Mouse (Mus musculus): ENCODE measurements around the gene Robo1. TPM values are rescaled to one million over a fixed set of nuclear protein-coding genes. Genes with fewer than 3 reads are reported as not detected.

Robo1 gene
- polyA plus RNA-seq, 1 experiment from 2014 or later, result 100 TPM

GRCm38 (mm10) chr16:72563196-72563963 is 255.3 kb downstream of the Robo1 start:
- peak; percentile 34 for ATAC-seq (ENCODE audit: low FRiP score, low read depth)
- Histone ChIP-seq H3K27me3 (no peaks in the 10 kb centered on the region; the same call in 1 of the 2 replicates), H3K9me3 (no peaks in the 10 kb centered on the region), H3K27ac (replicated peaks) (peak overlapping the region; percentile 71), H3K4me2 (replicated peaks) (peak overlapping the region; percentile 36), H3K9ac (replicated peaks) (peak overlapping the region; percentile 37), H3K36me3 (no peaks in the 10 kb centered on the region), H3K4me3 (peak overlapping the region; percentile 25), H3K4me1 (peaks cover 13% of the 10 kb centered on the region)
- 28% methylated on average over 15 of the region's 15 CpGs for WGBS

- H3K9ac ChIP-seq (replicated peaks), result no peak overlapping the region
- no peak for ATAC-seq (ENCODE audit: low FRiP score, low read depth)
- no peaks in the 10 kb centered on the region for H3K27me3 ChIP-seq
- no peaks in the 10 kb centered on the region for H3K9me3 ChIP-seq
- no peaks in the 10 kb centered on the region for H3K36me3 ChIP-seq
- H3K27ac ChIP-seq (replicated peaks), result no peak overlapping the region
- H3K4me2 ChIP-seq (replicated peaks), result no peak overlapping the region
- WGBS, result 93% methylated on average over 1 of the region's 1 CpGs
- H3K4me3 ChIP-seq, result no peak overlapping the region
- H3K4me1 ChIP-seq, result peaks cover 6% of the 10 kb centered on the region; the same call in 1 of the 2 replicates
Observed at GRCm38 (mm10) chr16:72575171-72575570, 267.1 kb downstream of the Robo1 start.

- no peak overlapping the region for H3K9ac ChIP-seq (replicated peaks)
- no peak overlapping the region for H3K4me3 ChIP-seq
- 57% methylated on average over 7 of the region's 7 CpGs for WGBS
- no peak for ATAC-seq (ENCODE audit: low FRiP score, low read depth)
- H3K27ac ChIP-seq (replicated peaks), result no peak overlapping the region
- H3K27me3 ChIP-seq, result no peaks in the 10 kb centered on the region
- H3K9me3 ChIP-seq, result no peaks in the 10 kb centered on the region
- H3K4me1 ChIP-seq, result peaks cover 6% of the 10 kb centered on the region; the same call in 1 of the 2 replicates
- H3K36me3 ChIP-seq, result no peaks in the 10 kb centered on the region
- H3K4me2 ChIP-seq (replicated peaks), result no peak overlapping the region
Observed at GRCm38 (mm10) chr16:72576956-72577355, 268.9 kb downstream of the Robo1 start.

GRCm38 (mm10) chr16:72584454-72585159 is 276.5 kb downstream of the Robo1 start:
- H3K4me2 ChIP-seq (replicated peaks), result no peak overlapping the region
- 63% methylated on average over 11 of the region's 11 CpGs for WGBS
- ATAC-seq (ENCODE audit: low FRiP score, low read depth), result peak; percentile 51; the same call in 1 of the 2 replicates
- H3K4me3 ChIP-seq, result no peak overlapping the region
- peaks cover 9% of the 10 kb centered on the region; the same call in 1 of the 2 replicates for H3K4me1 ChIP-seq
- no peaks in the 10 kb centered on the region for H3K36me3 ChIP-seq
- H3K27me3 ChIP-seq, result no peaks in the 10 kb centered on the region
- H3K9ac ChIP-seq (replicated peaks), result no peak overlapping the region
- peak overlapping the region; percentile 52 for H3K27ac ChIP-seq (replicated peaks)
- no peaks in the 10 kb centered on the region for H3K9me3 ChIP-seq

- no peak overlapping the region for H3K4me2 ChIP-seq (replicated peaks)
- H3K9me3 ChIP-seq, result no peaks in the 10 kb centered on the region
- no peaks in the 10 kb centered on the region for H3K27me3 ChIP-seq
- no peak overlapping the region for H3K4me3 ChIP-seq
- peak overlapping the region; percentile 52; the same call in 1 of the 2 replicates for H3K27ac ChIP-seq (replicated peaks)
- no peak overlapping the region for H3K9ac ChIP-seq (replicated peaks)
- peaks cover 9% of the 10 kb centered on the region; the same call in 1 of the 2 replicates for H3K4me1 ChIP-seq
- WGBS, result 44% methylated on average over 3 of the region's 3 CpGs
- H3K36me3 ChIP-seq, result no peaks in the 10 kb centered on the region
- ATAC-seq (ENCODE audit: low FRiP score, low read depth), result peak; percentile 72
Observed at GRCm38 (mm10) chr16:72585160-72585813, 277.2 kb downstream of the Robo1 start.

- WGBS, result 54% methylated on average over 3 of the region's 3 CpGs
- H3K36me3 ChIP-seq, result no peaks in the 10 kb centered on the region
- H3K9me3 ChIP-seq, result no peaks in the 10 kb centered on the region
- H3K4me2 ChIP-seq (replicated peaks), result no peak overlapping the region
- no peak overlapping the region for H3K27ac ChIP-seq (replicated peaks)
- H3K9ac ChIP-seq (replicated peaks), result no peak overlapping the region
- peaks cover 9% of the 10 kb centered on the region; the same call in 1 of the 2 replicates for H3K4me1 ChIP-seq
- no peak overlapping the region for H3K4me3 ChIP-seq
- ATAC-seq (ENCODE audit: low FRiP score, low read depth), result no peak
- no peaks in the 10 kb centered on the region for H3K27me3 ChIP-seq
Observed at GRCm38 (mm10) chr16:72587376-72588072, 279.4 kb downstream of the Robo1 start.

- Histone ChIP-seq H3K4me3 (no peak overlapping the region), H3K4me1 (peaks cover 2% of the 10 kb centered on the region; the same call in 1 of the 2 replicates), H3K27ac (replicated peaks) (0 out of 2 replicates have a peak overlapping the region, but pooled peaks have one; percentile 46), H3K4me2 (replicated peaks) (no peak overlapping the region), H3K9ac (replicated peaks) (no peak overlapping the region), H3K9me3 (no peaks in the 10 kb centered on the region), H3K36me3 (no peaks in the 10 kb centered on the region), H3K27me3 (no peaks in the 10 kb centered on the region)
- peak; percentile 95 for ATAC-seq (ENCODE audit: low FRiP score, low read depth)
- 47% methylated on average over 4 of the region's 4 CpGs for WGBS
Observed at GRCm38 (mm10) chr16:72603487-72604206, 295.5 kb downstream of the Robo1 start.

- Histone ChIP-seq H3K27ac (replicated peaks) (no peak overlapping the region), H3K36me3 (no peaks in the 10 kb centered on the region), H3K4me2 (replicated peaks) (no peak overlapping the region), H3K9me3 (no peaks in the 10 kb centered on the region), H3K4me1 (peaks cover 2% of the 10 kb centered on the region; the same call in 1 of the 2 replicates), H3K27me3 (no peaks in the 10 kb centered on the region), H3K9ac (replicated peaks) (no peak overlapping the region), H3K4me3 (no peak overlapping the region)
- ATAC-seq (ENCODE audit: low FRiP score, low read depth), result no peak
- WGBS, result 22% methylated on average over 6 of the region's 6 CpGs
Observed at GRCm38 (mm10) chr16:72605066-72605465, 297.0 kb downstream of the Robo1 start.

GRCm38 (mm10) chr16:72610661-72611112 is 302.6 kb downstream of the Robo1 start:
- H3K27me3 ChIP-seq, result no peaks in the 10 kb centered on the region
- no peaks in the 10 kb centered on the region for H3K36me3 ChIP-seq
- no peaks in the 10 kb centered on the region for H3K9me3 ChIP-seq
- no peak overlapping the region for H3K4me3 ChIP-seq
- 12% methylated on average over 4 of the region's 4 CpGs for WGBS
- peaks cover 8% of the 10 kb centered on the region; the same call in 1 of the 2 replicates for H3K4me1 ChIP-seq
- no peak overlapping the region for H3K4me2 ChIP-seq (replicated peaks)
- ATAC-seq (ENCODE audit: low FRiP score, low read depth), result peak; percentile 82
- H3K27ac ChIP-seq (replicated peaks), result peak overlapping the region; percentile 56
- no peak overlapping the region for H3K9ac ChIP-seq (replicated peaks)

- Histone ChIP-seq H3K4me3 (no peak overlapping the region), H3K4me1 (peaks cover 8% of the 10 kb centered on the region; the same call in 1 of the 2 replicates), H3K36me3 (no peaks in the 10 kb centered on the region), H3K9me3 (no peaks in the 10 kb centered on the region), H3K9ac (replicated peaks) (no peak overlapping the region), H3K27ac (replicated peaks) (no peak overlapping the region), H3K4me2 (replicated peaks) (no peak overlapping the region), H3K27me3 (no peaks in the 10 kb centered on the region)
- 0 out of 2 replicates have a peak, but pooled peaks have one; percentile 45 for ATAC-seq (ENCODE audit: low FRiP score, low read depth)
- 5% methylated on average over 1 of the region's 1 CpGs for WGBS
Observed at GRCm38 (mm10) chr16:72614898-72615297, 306.8 kb downstream of the Robo1 start.

- no peaks in the 10 kb centered on the region for H3K9me3 ChIP-seq
- no peaks in the 10 kb centered on the region for H3K27me3 ChIP-seq
- no peak overlapping the region for H3K9ac ChIP-seq (replicated peaks)
- no peak overlapping the region for H3K4me2 ChIP-seq (replicated peaks)
- H3K27ac ChIP-seq (replicated peaks), result no peak overlapping the region
- ATAC-seq (ENCODE audit: low FRiP score, low read depth), result no peak
- WGBS, result 57% methylated on average over 2 of the region's 2 CpGs
- peaks cover 11% of the 10 kb centered on the region; the same call in 1 of the 2 replicates for H3K4me1 ChIP-seq
- no peaks in the 10 kb centered on the region for H3K36me3 ChIP-seq
- H3K4me3 ChIP-seq, result no peak overlapping the region
Observed at GRCm38 (mm10) chr16:72615360-72615759, 307.3 kb downstream of the Robo1 start.

Data from midbrain, embryonic 12.5 days (tissue).